Mouse (Mus musculus) liver, embryonic 14.5 days (tissue): ENCODE measurements around the gene B3galt5. TPM values are rescaled to one million over a fixed set of nuclear protein-coding genes. Genes with fewer than 3 reads are reported as not detected.

Source experiments
- ATAC-seq: fragments of 200-750 bp; cut with Nextera tagmentation; 2 replicates; pipeline ENCODE4 v1.8.0; 2017; ENCODE audit warnings: moderate number of reproducible peaks, mild to moderate bottlenecking, moderate library complexity; ENCODE audit not compliant: insufficient read depth
- DNase-seq, 3 experiments: peaks; one replicate each; pipeline ENCODE4 v3.0.0-alpha.2; 2012 to 2013; ENCODE audit warnings: low read depth in 3 of 3, low spot score in 3 of 3
- H3K27ac ChIP-seq: fragments of 300-500 bp; sonication (generic); 2 replicates; pipeline ENCODE4 v1.5.1; 2014; ENCODE audit warnings: moderate library complexity, mild to moderate bottlenecking, control low read depth, inconsistent platforms
- H3K27me3 ChIP-seq: fragments of 300-500 bp; sonication (generic); 2 replicates; pipeline ENCODE4 v1.6.1; 2014; ENCODE audit warnings: mild to moderate bottlenecking, low read length, moderate library complexity; ENCODE audit not compliant: control insufficient read depth, insufficient read depth
- H3K36me3 ChIP-seq: fragments of 300-500 bp; sonication (generic); replicated peaks from 2 replicates; pipeline ENCODE4 v1.6.1; 2014; ENCODE audit warnings: low read depth; ENCODE audit not compliant: control insufficient read depth, insufficient read depth
- H3K4me1 ChIP-seq, 2 experiments: fragments of 200-500 bp in 1 of 2; fragments of 300-500 bp in 1 of 2; sonication (generic) in 1 of 2; replicated peaks; 2 replicates each; pipeline ENCODE4 v1.6.1; 2012 to 2014; ENCODE audit warnings: antibody characterized with exemption in 1 of 2, inconsistent platforms in 1 of 2, low read length in 1 of 2; ENCODE audit not compliant: control insufficient read depth in 2 of 2, insufficient read depth in 2 of 2
- H3K4me2 ChIP-seq: fragments of 300-500 bp; sonication (generic); 2 replicates; pipeline ENCODE4 v1.6.1; 2014; ENCODE audit warnings: low read depth, mild to moderate bottlenecking, control low read depth, moderate library complexity
- H3K4me3 ChIP-seq, 2 experiments: fragments of 200-500 bp in 1 of 2; fragments of 300-500 bp in 1 of 2; sonication (generic) in 1 of 2; 2 replicates each; pipeline ENCODE4 v1.5.1; 2012 to 2014; ENCODE audit warnings: low read depth in 2 of 2, low read length in 2 of 2, mild to moderate bottlenecking in 2 of 2, control low read depth in 1 of 2, inconsistent platforms in 1 of 2, moderate library complexity in 1 of 2; ENCODE audit not compliant: insufficient read depth in 1 of 2
- H3K9ac ChIP-seq: fragments of 300-500 bp; sonication (generic); replicated peaks from 2 replicates; pipeline ENCODE4 v1.6.1; 2014; ENCODE audit warnings: mild to moderate bottlenecking, control low read depth, moderate library complexity
- H3K9me3 ChIP-seq: fragments of 300-500 bp; sonication (generic); 2 replicates; pipeline ENCODE4 v1.6.1; 2016; ENCODE audit warnings: low read length, mixed read lengths; ENCODE audit not compliant: control insufficient read depth
- CTCF ChIP-seq: IDR thresholded peaks from 2 replicates; pipeline ENCODE4 v1.5.1; 2016; ENCODE audit warnings: antibody characterized with exemption, low read depth, control low read depth
- EP300 ChIP-seq: IDR thresholded peaks from 2 replicates; pipeline ENCODE4 v1.6.1; 2016; ENCODE audit warnings: antibody characterized with exemption, low read depth
- WGBS: fragments of 180-500 bp; shearing (Covaris S2); extraction: QIAGEN DNeasy Blood & Tissue Kit; methylation state at CpG from one replicate; pipeline ENCODE4 v1.1.7; 2014; ENCODE audit not compliant: insufficient replicate concordance; 5-methylcytosine and 5-hydroxymethylcytosine counted together
- polyA plus RNA-seq, 2 experiments: library from polyadenylated mRNA; depleted of rRNA in 1 of 2; stranded (reverse) in 1 of 2; unstranded in 1 of 2; fragments of >200 nt; fragmentation: Nextera tagmentation in 1 of 2; extraction: Ambion mirVana in 1 of 2; gene quantifications; 2 replicates each; pipeline versions ENCODE4 v1.2.1 to v1.2.3; 2012 to 2014

Gene B3galt5
- polyA plus RNA-seq, 2 experiments = 0.03 TPM; not detected in 1

DNA sequence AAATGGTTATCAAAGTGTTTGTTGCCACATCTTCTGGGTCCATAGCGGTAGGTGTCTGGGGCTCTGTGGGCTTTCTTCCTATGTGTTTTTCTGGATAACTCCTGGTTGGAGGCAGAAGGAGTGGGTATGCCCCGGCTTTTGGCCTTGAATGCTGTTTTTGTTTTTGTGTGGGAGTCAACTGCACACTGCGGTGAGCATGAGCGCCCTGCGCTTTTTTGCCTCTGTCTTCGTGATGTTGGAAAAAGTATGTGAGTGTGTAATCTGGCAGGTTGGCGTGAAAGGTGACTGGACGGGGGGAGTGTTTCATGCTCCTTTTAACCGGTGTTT is 34.9 kb upstream of the B3galt5 start:
- H3K27ac ChIP-seq = no peak overlapping the region
- ATAC-seq (no peak), DNase-seq (no peak)
- H3K9me3 ChIP-seq = no peaks in the 10 kb centered on the region
- no peaks in the 10 kb centered on the region for H3K4me1 ChIP-seq
- no peaks in the 10 kb centered on the region for H3K36me3 ChIP-seq
- WGBS = 54% methylated on average over 9 of the region's 9 CpGs
- no peak overlapping the region for H3K4me3 ChIP-seq
- H3K27me3 ChIP-seq = peaks cover 3% of the 10 kb centered on the region; the same call in 1 of the 2 replicates
- peak overlapping the region; percentile 44 for H3K4me2 ChIP-seq
- H3K9ac ChIP-seq = no peak overlapping the region
- no peak for TF ChIP-seq EP300
- no peak for TF ChIP-seq CTCF

DNA sequence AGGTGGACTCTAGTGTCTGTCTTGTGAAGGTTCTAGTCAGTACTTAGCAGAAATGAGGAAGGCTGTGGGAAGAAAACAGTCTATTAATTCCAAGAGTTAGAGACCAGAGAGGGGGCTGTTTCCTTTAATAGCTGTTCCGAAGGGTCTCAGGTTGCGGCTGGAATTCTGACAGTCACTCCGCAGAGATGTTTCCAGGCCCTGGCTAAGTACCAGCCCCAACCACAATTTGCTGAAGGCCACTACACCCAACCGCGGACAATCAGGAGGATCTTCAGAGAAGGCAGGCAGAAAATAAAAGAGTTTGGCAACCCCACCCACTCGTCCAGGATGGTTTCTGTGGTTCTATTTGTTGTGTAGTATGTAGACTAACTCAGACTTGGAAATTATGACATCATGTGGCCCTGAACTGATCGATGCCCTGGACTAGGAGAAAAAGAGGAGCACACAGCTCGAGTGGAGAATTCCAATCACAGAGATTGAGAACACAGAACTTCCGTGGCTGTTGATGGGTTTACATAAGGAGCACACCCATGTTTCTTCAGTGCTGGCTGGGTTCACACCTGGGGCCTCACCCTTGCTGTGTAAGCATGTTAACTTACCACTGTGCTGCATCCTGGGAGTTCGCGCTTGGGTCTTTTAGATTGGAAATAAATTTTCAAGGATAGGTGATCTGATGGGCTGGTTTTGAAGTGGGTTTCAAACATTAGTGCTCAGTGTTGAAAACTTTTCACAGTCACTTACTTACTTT is 33.9 kb upstream of the B3galt5 start:
- Histone ChIP-seq H3K27ac (no peak overlapping the region), H3K27me3 (peaks cover 3% of the 10 kb centered on the region; the same call in 1 of the 2 replicates), H3K4me2 (no peak overlapping the region), H3K4me1 (no peaks in the 10 kb centered on the region), H3K36me3 (no peaks in the 10 kb centered on the region), H3K9ac (no peak overlapping the region), H3K4me3 (no peak overlapping the region), H3K9me3 (no peaks in the 10 kb centered on the region)
- ATAC-seq = no peak
- DNase-seq = no peak
- 60% methylated on average over 11 of the region's 11 CpGs for WGBS
- TF ChIP-seq CTCF (no peak), EP300 (no peak)

- no peak overlapping the region for H3K9ac ChIP-seq
- TF ChIP-seq EP300 (no peak), CTCF (no peak)
Measured at GRCm38 (mm10) chr16:96209789-96210188, 25.8 kb upstream of the B3galt5 start.

GRCm38 (mm10) chr16:96210856-96211255 is 24.7 kb upstream of the B3galt5 start:
- Histone ChIP-seq H3K9me3 (no peaks in the 10 kb centered on the region), H3K4me1 (peaks cover 0 to 3% of the 10 kb centered on the region in 2 experiments; a peak in 2 of 4 replicates), H3K9ac (no peak overlapping the region), H3K27me3 (no peaks in the 10 kb centered on the region), H3K36me3 (no peaks in the 10 kb centered on the region), H3K4me3 (no peak overlapping the region), H3K27ac (no peak overlapping the region), H3K4me2 (no peak overlapping the region)
- 61% methylated on average over 7 of the region's 7 CpGs for WGBS
- no peak for TF ChIP-seq CTCF
- no peak for TF ChIP-seq EP300
- ATAC-seq (no peak), DNase-seq (no peak)

More at GRCm38 (mm10) chr16:96209789-96210188, 25.8 kb upstream of the B3galt5 start:
- Histone ChIP-seq H3K27me3 (no peaks in the 10 kb centered on the region), H3K4me2 (no peak overlapping the region), H3K36me3 (no peaks in the 10 kb centered on the region), H3K27ac (no peak overlapping the region), H3K9me3 (no peaks in the 10 kb centered on the region), H3K4me1 (peaks cover 0 to 3% of the 10 kb centered on the region in 2 experiments; a peak in 2 of 4 replicates), H3K4me3 (no peak overlapping the region)
- no peak for DNase-seq
- 64% methylated on average over 10 of the region's 10 CpGs for WGBS
- no peak for ATAC-seq

DNA sequence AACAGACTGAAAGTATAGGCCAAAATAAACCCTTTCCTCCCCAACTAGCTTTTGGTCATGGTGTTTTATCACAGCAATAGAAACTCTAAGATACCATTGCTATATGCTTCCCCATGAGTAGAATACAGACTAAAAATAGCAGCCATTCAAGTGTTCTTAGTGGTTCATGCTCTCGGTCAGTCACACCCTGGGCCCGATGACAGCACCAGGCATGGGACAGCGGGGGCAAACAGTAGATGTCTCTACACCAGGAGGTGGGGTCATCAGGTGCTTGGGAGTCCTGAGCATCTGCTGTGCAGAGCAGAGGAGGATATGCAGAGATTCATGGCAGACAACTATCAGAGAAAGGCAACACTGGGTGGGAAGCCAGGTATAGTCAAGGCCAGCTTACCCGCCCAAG is 22.6 kb upstream of the B3galt5 start:
- no peak overlapping the region for H3K4me3 ChIP-seq

More for the DNA sequence above, 22.6 kb upstream of the B3galt5 start:
- peaks cover 0 to 3% of the 10 kb centered on the region in 2 experiments; a peak in 2 of 4 replicates for H3K4me1 ChIP-seq
- TF ChIP-seq CTCF (no peak), EP300 (no peak)
- no peak for ATAC-seq
- 83% methylated on average over 4 of the region's 4 CpGs for WGBS
- H3K36me3 ChIP-seq = no peaks in the 10 kb centered on the region
- DNase-seq = no peak
- no peak overlapping the region for H3K4me2 ChIP-seq
- no peaks in the 10 kb centered on the region for H3K27me3 ChIP-seq
- no peaks in the 10 kb centered on the region for H3K9me3 ChIP-seq
- H3K27ac ChIP-seq = no peak overlapping the region
- H3K9ac ChIP-seq = no peak overlapping the region
